Mouse (Mus musculus) liver, embryonic 13.5 days (tissue): ENCODE measurements around the gene BC037034. TPM values are rescaled to one million over a fixed set of nuclear protein-coding genes. Genes with fewer than 3 reads are reported as not detected.

Experiments used
- polyA plus RNA-seq: library from polyadenylated mRNA; unstranded; fragments of >200 nt; fragmentation: Nextera tagmentation; extraction: Ambion mirVana; gene quantifications from 2 replicates; pipeline ENCODE4 v1.2.1, GENCODE M21; 2015

Gene BC037034
- polyA plus RNA-seq, 1 experiment from 2014 or later, result 3.6 TPM

Other genes starting within 250 kb of the BC037034 start
- gene Smok3a, start 242.8 kb downstream of the BC037034 start, polyA plus RNA-seq, result not detected in 2 replicates
- gene Smok3b, start 242.6 kb downstream of the BC037034 start, polyA plus RNA-seq, result not detected in 2 replicates
- not detected in 2 replicates for gene Smok3c, start 210.8 kb downstream of the BC037034 start, polyA plus RNA-seq
- 3.8 and 5.2 TPM in 2 replicates for gene Zkscan1, start 178.9 kb downstream of the BC037034 start, polyA plus RNA-seq
- 15.4 and 16.0 TPM in 2 replicates for gene Zscan21, start 147.1 kb downstream of the BC037034 start, polyA plus RNA-seq
- 4.6 and 5.2 TPM in 2 replicates for gene Zfp113, start 108.3 kb downstream of the BC037034 start, polyA plus RNA-seq
- 180 TPM in 2 replicates for gene Cops6, start 103.0 kb downstream of the BC037034 start, polyA plus RNA-seq
- gene Ap4m1, start 92.0 kb downstream of the BC037034 start, polyA plus RNA-seq, result 5.9 and 7.4 TPM in 2 replicates
- 224 and 255 TPM in 2 replicates for gene Mcm7, start 91.6 kb downstream of the BC037034 start, polyA plus RNA-seq
- gene Taf6, start 76.6 kb downstream of the BC037034 start, polyA plus RNA-seq, result 39.1 and 50.9 TPM in 2 replicates
- 17.6 and 18.4 TPM in 2 replicates for gene Cnpy4, start 76.5 kb downstream of the BC037034 start, polyA plus RNA-seq
- 3.7 and 4.1 TPM in 2 replicates for gene Mblac1, start 69.7 kb downstream of the BC037034 start, polyA plus RNA-seq
- gene Nxpe5, start 38.1 kb downstream of the BC037034 start, polyA plus RNA-seq, result 0.07 and 0.08 TPM in 2 replicates
- 32.0 and 33.7 TPM in 2 replicates for gene Lamtor4, start 8.6 kb downstream of the BC037034 start, polyA plus RNA-seq
- gene Gal3st4, start 8.8 kb upstream of the BC037034 start, polyA plus RNA-seq, result 0.14 and 0.23 TPM in 2 replicates
- not detected in 2 replicates for gene Gm43720, start 15.9 kb upstream of the BC037034 start, polyA plus RNA-seq
- 0.92 and 1.3 TPM in 2 replicates for gene Gpc2, start 16.0 kb upstream of the BC037034 start, polyA plus RNA-seq
- gene Stag3, start 16.2 kb upstream of the BC037034 start, polyA plus RNA-seq, result 1.5 and 1.6 TPM in 2 replicates
- gene Pvrig, start 77.9 kb upstream of the BC037034 start, polyA plus RNA-seq, result 0.36 and 0.53 TPM in 2 replicates
- gene Zfp157, start 177.4 kb upstream of the BC037034 start, polyA plus RNA-seq, result 5.6 and 6.4 TPM in 2 replicates